Comparison of ENCODE assay signal across 16 mouse cellular contexts in genomic region chr2:161880941-161881340, GRCm38 (mm10).
"Had no signal": no experiment of that assay in that cellular context is flagged by ENCODE, and none has a peak within 500 bp of the region (broad histone marks: within the 10 kb centered on the region; RNA-seq: fewer than 3 reads in every experiment).

No protein-coding gene starts in this region.

- H3K27ac ChIP-seq: neural tube, embryonic 12.5 days; neural tube, embryonic 13.5 days; neural tube, embryonic 15.5 days; stomach, embryonic 15.5 days; stomach, postnatal 0 days had no signal

- H3K4me1 ChIP-seq: neural tube, embryonic 12.5 days; neural tube, embryonic 13.5 days; neural tube, embryonic 15.5 days; stomach, embryonic 15.5 days had no signal

- H3K4me2 ChIP-seq: neural tube, embryonic 12.5 days; neural tube, embryonic 13.5 days; neural tube, embryonic 15.5 days; stomach, embryonic 15.5 days had no signal

- H3K9ac ChIP-seq: neural tube, embryonic 12.5 days; neural tube, embryonic 13.5 days; neural tube, embryonic 15.5 days; stomach, embryonic 15.5 days had no signal

- H3K9me3 ChIP-seq: neural tube, embryonic 12.5 days; neural tube, embryonic 13.5 days; neural tube, embryonic 15.5 days; stomach, embryonic 15.5 days had no signal

- H3K36me3 ChIP-seq: neural tube, embryonic 12.5 days; neural tube, embryonic 13.5 days; neural tube, embryonic 15.5 days; stomach, embryonic 15.5 days had no signal

- DNase-seq: right cerebral cortex, adult 18-20 months; right cerebral cortex, postnatal 14 days; right cerebral cortex, postnatal 25 days; right cerebral cortex, postnatal 4 days; spleen, adult 18-20 months; thymus, adult 18-20 months; thymus, adult 2 months; thymus, postnatal 14 days; thymus, postnatal 25 days; thymus, postnatal 36 days; thymus, postnatal 4 days had no signal

- H3K4me3 ChIP-seq: neural tube, embryonic 12.5 days; neural tube, embryonic 13.5 days; neural tube, embryonic 15.5 days; stomach, embryonic 15.5 days had no signal

- H3K27me3 ChIP-seq: neural tube, embryonic 12.5 days; neural tube, embryonic 13.5 days; neural tube, embryonic 15.5 days; stomach, embryonic 15.5 days had no signal
